Mouse (Mus musculus) testis, adult 2 months (tissue): ENCODE measurements around the gene Kxd1. TPM values are rescaled to one million over a fixed set of nuclear protein-coding genes. Genes with fewer than 3 reads are reported as not detected.

Source experiments
- H3K27ac ChIP-seq: fragments of 200-500 bp; 2 replicates; pipeline ENCODE4 v1.5.1; 2012; ENCODE audit warnings: low read depth, low read length; ENCODE audit not compliant: control insufficient read depth, insufficient read depth
- H3K27me3 ChIP-seq: fragments of 200-500 bp; 2 replicates; pipeline ENCODE4 v1.6.1; 2012; ENCODE audit warnings: mild to moderate bottlenecking, low read length, moderate library complexity; ENCODE audit not compliant: control insufficient read depth, insufficient read depth
- H3K36me3 ChIP-seq: fragments of 200-500 bp; 2 replicates; pipeline ENCODE4 v1.6.1; 2012; ENCODE audit warnings: mild to moderate bottlenecking, low read length; ENCODE audit not compliant: control insufficient read depth, insufficient read depth
- H3K4me1 ChIP-seq: fragments of 200-500 bp; 2 replicates; pipeline ENCODE4 v1.6.1; 2012; ENCODE audit warnings: low read length; ENCODE audit not compliant: control insufficient read depth, insufficient read depth
- H3K4me3 ChIP-seq: fragments of 200-500 bp; 2 replicates; pipeline ENCODE4 v1.5.1; 2012; ENCODE audit warnings: low read depth, mild to moderate bottlenecking, low read length, moderate library complexity, mixed read lengths; ENCODE audit not compliant: control insufficient read depth
- CTCF ChIP-seq: fragments of 200-500 bp; IDR thresholded peaks from 2 replicates; pipeline ENCODE4 v1.5.1; 2012; ENCODE audit warnings: low read depth, mild to moderate bottlenecking, inconsistent platforms, low read length, moderate library complexity; ENCODE audit not compliant: control insufficient read depth, insufficient read depth, insufficient replicate concordance
- POLR2A ChIP-seq: fragments of 200-500 bp; IDR thresholded peaks from 2 replicates; pipeline ENCODE4 v1.6.1; 2012; ENCODE audit warnings: low read depth, mild to moderate bottlenecking, inconsistent platforms, low read length, moderate library complexity; ENCODE audit not compliant: control insufficient read depth
- polyA plus RNA-seq: library from polyadenylated mRNA; depleted of rRNA; stranded (reverse); fragments of >200 nt; gene quantifications from 2 replicates; pipeline ENCODE4 v1.2.3, GENCODE M21; 2012

The Kxd1 gene
- polyA plus RNA-seq, 1 experiment = 77.9 TPM

DNA sequence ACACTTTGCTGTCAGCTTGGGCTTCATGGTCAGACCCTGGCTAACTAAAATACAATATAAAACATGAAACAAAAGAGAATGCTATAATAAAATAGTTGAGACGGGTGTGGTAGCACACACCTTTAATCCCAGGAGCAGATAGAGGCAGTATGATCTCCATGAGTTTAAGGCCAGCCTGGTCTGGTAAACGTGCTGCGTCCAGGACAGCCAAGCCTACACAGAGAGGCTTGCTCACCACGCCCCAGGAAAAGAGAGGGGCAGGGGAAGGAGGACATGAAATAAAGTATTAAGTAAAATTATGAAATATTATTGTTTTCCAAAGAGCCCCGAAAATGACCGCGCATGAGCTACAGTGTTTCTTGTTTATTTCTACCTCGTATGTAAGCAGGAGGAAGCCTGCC lies 645 bp downstream of the Kxd1 start:
- H3K4me3 ChIP-seq = peak overlapping the region; percentile 92
- H3K4me1 ChIP-seq = peaks cover 14% of the 10 kb centered on the region
- no peak for TF ChIP-seq POLR2A
- TF ChIP-seq CTCF = no peak
- H3K27ac ChIP-seq = peak overlapping the region; percentile 91
- H3K36me3 ChIP-seq = no peaks in the 10 kb centered on the region; the same call in 1 of the 2 replicates
- no peaks in the 10 kb centered on the region for H3K27me3 ChIP-seq

DNA sequence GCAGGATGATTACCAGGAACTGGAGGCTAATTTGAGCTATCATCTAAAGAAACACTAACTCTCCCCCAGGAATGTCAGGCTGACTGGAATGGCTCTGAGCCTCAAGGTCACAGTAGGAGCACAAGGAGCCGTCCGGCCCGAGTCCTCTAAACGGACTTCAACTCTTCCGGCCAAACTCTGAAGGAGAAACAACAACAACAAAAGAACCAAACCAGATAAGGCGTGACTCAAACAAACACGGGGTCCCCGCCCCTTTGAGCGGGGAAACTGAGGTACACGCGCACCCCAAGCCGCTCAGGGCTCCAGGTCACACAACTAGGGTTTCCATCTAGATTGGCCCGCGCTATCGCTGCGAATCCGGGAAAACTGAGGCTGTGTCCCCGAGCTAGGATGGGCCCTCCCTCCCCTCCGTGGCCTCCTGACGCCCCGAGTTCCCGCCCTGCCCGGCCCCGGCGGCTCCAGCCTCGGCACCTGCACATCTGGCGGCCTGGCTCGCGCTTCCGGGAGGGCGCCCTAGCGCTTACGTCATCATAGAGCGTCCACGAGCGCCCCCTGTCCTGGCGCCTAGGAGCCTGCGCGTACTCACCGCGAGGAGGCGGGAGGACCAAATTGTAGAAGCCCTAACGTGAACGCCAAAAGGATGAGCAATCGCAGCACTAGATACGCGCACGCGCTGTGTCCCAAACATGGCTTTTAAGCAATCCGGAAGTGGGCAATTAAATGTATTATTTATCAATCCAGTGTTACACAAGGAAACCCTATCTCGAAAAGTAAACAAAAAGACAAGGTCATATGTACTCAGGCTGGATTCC lies 5.0 kb downstream of the Kxd1 start:
- H3K27me3 ChIP-seq = no peaks in the 10 kb centered on the region
- H3K36me3 ChIP-seq = no peaks in the 10 kb centered on the region; the same call in 1 of the 2 replicates
- TF ChIP-seq CTCF = no peak
- TF ChIP-seq POLR2A = peak; percentile 70
- peaks cover 7% of the 10 kb centered on the region for H3K4me1 ChIP-seq
- H3K27ac ChIP-seq = peak overlapping the region; percentile 77
- peak overlapping the region; percentile 82 for H3K4me3 ChIP-seq

DNA sequence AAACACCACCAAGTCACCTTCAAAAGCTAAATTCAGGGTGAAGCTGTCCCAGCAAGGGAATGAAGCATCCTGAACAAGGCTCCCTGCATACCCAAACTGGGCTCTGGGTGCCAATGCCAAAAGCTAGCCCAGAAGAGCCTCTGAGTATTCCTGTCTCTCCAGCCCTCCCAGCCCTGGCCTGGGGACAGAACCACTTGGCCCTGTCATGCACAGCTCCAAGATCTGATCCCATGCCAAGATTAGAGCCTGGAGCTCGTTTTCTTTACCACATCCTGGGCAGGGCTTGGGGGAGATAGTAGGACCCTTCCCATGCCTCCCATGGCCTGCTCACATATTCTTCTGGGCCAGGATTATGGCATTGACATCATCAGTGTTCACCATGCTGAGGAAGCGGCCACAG lies 8.2 kb downstream of the Kxd1 start:
- Histone ChIP-seq H3K27me3 (no peaks in the 10 kb centered on the region), H3K4me1 (peaks cover 4% of the 10 kb centered on the region), H3K36me3 (peaks cover 2% of the 10 kb centered on the region; the same call in 1 of the 2 replicates), H3K27ac (no peak overlapping the region), H3K4me3 (no peak overlapping the region)
- TF ChIP-seq POLR2A (no peak), CTCF (no peak)

DNA sequence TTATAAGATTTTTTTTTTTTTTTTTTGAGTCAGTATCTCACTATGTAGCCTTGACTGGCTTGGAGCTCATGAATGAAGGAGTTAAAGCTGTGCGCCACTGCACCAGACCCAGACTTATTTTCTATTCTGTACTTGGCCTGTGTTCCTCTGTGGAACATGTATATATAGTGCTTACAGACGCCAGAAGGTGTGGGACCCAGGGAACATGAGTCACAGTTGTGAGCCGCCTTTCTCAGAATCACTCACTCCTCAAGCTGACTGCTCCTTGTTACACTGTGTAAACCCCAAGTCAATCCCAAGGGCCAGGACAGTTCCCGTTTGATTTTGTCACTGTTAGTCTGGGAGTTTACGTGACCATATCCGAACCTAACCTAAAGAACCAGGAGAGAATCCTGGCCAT lies 8.7 kb downstream of the Kxd1 start:
- H3K36me3 ChIP-seq = peaks cover 2% of the 10 kb centered on the region; the same call in 1 of the 2 replicates
- no peak overlapping the region for H3K27ac ChIP-seq
- no peak overlapping the region for H3K4me3 ChIP-seq
- TF ChIP-seq POLR2A = no peak
- no peak for TF ChIP-seq CTCF
- peaks cover 4% of the 10 kb centered on the region for H3K4me1 ChIP-seq
- H3K27me3 ChIP-seq = no peaks in the 10 kb centered on the region

DNA sequence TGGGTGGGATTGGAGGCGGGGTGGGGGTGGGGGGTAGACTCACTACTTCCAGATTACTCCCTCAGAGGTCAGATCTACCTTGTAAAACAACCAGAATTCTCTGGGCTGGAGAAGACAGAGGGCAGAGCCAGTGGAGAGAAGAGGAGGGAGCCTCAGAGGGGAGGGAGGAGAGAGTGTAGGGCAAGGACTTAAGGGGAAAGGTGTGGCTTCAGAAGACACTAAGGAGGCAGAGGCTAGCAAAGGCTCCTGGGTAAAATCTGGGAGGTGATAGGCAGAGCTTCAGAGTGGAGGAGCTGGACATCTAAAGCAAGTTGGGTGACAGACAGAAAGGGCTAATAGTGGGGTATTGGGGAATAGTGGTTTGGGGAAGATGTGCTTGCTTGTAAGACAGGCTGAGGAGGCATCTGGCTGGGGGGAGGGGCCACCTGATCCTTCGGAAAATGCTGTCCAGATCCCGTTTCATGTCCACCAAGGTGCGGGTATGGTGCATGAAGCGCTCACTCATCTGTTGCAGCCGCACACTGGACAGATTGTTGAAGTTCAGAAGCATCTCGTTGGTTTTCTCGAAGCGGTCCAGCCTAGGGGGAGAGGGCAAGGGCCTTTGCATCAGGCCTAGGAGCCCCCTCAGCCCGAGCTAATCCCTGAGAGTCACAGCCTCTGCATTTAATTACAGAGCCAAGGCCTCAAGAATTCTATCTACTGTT lies 9.7 kb downstream of the Kxd1 start:
- peaks cover 2% of the 10 kb centered on the region for H3K4me1 ChIP-seq
- H3K27ac ChIP-seq = no peak overlapping the region
- H3K4me3 ChIP-seq = no peak overlapping the region
- H3K27me3 ChIP-seq = no peaks in the 10 kb centered on the region
- peaks cover 3% of the 10 kb centered on the region; the same call in 1 of the 2 replicates for H3K36me3 ChIP-seq
- no peak for TF ChIP-seq CTCF
- no peak for TF ChIP-seq POLR2A

DNA sequence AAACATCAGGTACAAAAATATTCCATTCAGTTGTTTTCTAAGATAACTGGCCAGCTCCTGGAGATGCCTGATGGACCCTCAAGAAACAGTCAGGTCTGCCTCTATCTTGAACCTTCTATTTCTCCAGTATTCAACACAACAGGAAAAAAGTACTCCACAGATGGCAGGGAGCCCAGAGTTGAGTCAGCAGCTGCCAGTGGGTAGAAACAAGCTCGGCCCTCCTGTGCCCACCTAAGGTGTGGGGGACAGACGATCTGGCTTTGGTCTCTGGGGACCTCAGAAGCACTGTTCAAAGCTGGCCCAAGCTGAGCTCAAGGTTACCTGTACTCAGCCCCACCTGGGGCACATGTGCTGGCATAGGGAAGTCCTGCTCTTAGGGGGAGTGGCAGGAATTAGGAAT lies 14.3 kb downstream of the Kxd1 start:
- no peak overlapping the region for H3K4me3 ChIP-seq
- H3K36me3 ChIP-seq = peaks cover 4% of the 10 kb centered on the region
- no peak overlapping the region for H3K27ac ChIP-seq
- H3K4me1 ChIP-seq = no peaks in the 10 kb centered on the region; the same call in 1 of the 2 replicates
- no peaks in the 10 kb centered on the region for H3K27me3 ChIP-seq
- no peak for TF ChIP-seq CTCF
- no peak for TF ChIP-seq POLR2A

DNA sequence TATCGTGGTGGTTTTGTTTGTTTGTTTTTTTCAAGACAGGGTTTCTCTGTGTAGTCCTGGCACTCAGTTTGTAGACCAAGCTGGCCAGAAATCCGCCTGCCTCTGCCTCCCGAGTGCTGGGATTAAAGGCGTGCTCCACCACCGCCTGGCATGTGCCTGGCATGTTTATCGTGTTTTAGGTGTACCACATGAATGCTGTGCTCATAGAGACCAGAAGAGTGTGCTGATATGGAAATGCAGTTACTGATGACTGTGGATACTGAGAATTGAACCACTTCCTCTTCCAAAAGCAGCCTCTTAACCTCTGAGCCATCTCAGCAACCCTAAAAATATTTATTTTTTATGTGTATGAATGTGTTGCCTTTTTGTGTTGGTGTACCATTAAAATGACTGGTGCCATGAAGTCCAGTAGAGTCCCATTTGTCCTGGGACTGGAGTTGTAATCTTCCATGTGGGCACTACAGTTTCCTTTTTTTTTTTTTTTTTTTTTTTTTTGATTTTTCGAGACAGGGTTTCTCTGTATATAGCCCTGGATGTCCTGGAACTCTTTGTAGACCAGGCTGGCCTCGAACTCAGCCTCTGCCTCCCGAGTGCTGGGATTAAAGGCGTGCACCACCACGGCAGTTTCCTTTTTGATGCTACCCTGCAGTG lies 15.4 kb downstream of the Kxd1 start:
- Histone ChIP-seq H3K27me3 (no peaks in the 10 kb centered on the region), H3K4me1 (no peaks in the 10 kb centered on the region; the same call in 1 of the 2 replicates), H3K36me3 (peaks cover 4% of the 10 kb centered on the region), H3K4me3 (peak overlapping the region; percentile 62), H3K27ac (no peak overlapping the region)
- TF ChIP-seq POLR2A (no peak), CTCF (no peak)
